Mouse (Mus musculus) liver, postnatal 0 days (tissue): ENCODE results near the gene Ccdc6. TPM values are rescaled to one million over a fixed set of nuclear protein-coding genes. Genes with fewer than 3 reads are reported as not detected.
A peak's percentile ranks its signal among the peaks of the same experiment; 100 is the strongest.

ENCODE experiments used
- ATAC-seq: fragments of 200-750 bp; cut with Nextera tagmentation; 2 replicates; pipeline ENCODE4 v1.8.0; 2017; ENCODE audit warnings: mild to moderate bottlenecking, moderate library complexity
- DNase-seq: peaks from one replicate; pipeline ENCODE4 v3.0.0-alpha.2; 2016
- H3K27ac ChIP-seq: fragments of 300-500 bp; sonication (generic); 2 replicates; pipeline ENCODE4 v1.5.1; 2014; ENCODE audit warnings: antibody characterized with exemption, moderate library complexity, mild to moderate bottlenecking, low read depth
- H3K27me3 ChIP-seq: fragments of 300-500 bp; sonication (generic); 2 replicates; pipeline ENCODE4 v1.6.1; 2014; ENCODE audit warnings: low read length, control low read depth, mixed read lengths; ENCODE audit not compliant: insufficient read depth
- H3K36me3 ChIP-seq: fragments of 300-500 bp; sonication (generic); replicated peaks from 2 replicates; pipeline ENCODE4 v1.6.1; 2014; ENCODE audit warnings: mild to moderate bottlenecking, control low read depth, low read length, moderate library complexity, mixed read lengths; ENCODE audit not compliant: insufficient read depth
- H3K4me1 ChIP-seq: fragments of 300-500 bp; sonication (generic); 2 replicates; pipeline ENCODE4 v1.6.1; 2014; ENCODE audit warnings: antibody characterized with exemption, mild to moderate bottlenecking, control low read depth; ENCODE audit not compliant: insufficient read depth
- H3K4me2 ChIP-seq: fragments of 300-500 bp; sonication (generic); 2 replicates; pipeline ENCODE4 v1.6.1; 2014; ENCODE audit warnings: low read depth, mild to moderate bottlenecking, low read length, moderate library complexity, mixed read lengths
- H3K4me3 ChIP-seq: fragments of 300-500 bp; sonication (generic); 2 replicates; pipeline ENCODE4 v1.5.1; 2014; ENCODE audit warnings: low read depth, low read length
- H3K9ac ChIP-seq: fragments of 300-500 bp; sonication (generic); replicated peaks from 2 replicates; pipeline ENCODE4 v1.6.1; 2014; ENCODE audit warnings: mild to moderate bottlenecking, moderate library complexity
- H3K9me3 ChIP-seq: fragments of 300-500 bp; sonication (generic); 2 replicates; pipeline ENCODE4 v1.6.1; 2016; ENCODE audit warnings: mild to moderate bottlenecking, control low read depth, low read length, mixed read lengths
- CTCF ChIP-seq: sonication (generic); IDR thresholded peaks from 2 replicates; pipeline ENCODE4 v1.5.1; 2016; ENCODE audit warnings: antibody characterized with exemption, low read depth
- EP300 ChIP-seq: IDR thresholded peaks from 2 replicates; pipeline ENCODE4 v1.6.1; 2016; ENCODE audit warnings: antibody characterized with exemption, low read depth, mild to moderate bottlenecking
- WGBS: fragments of 180-500 bp; shearing (Covaris S2); extraction: QIAGEN DNeasy Blood & Tissue Kit; methylation state at CpG from one replicate; pipeline ENCODE4 v1.1.7; 2014; ENCODE audit not compliant: insufficient replicate concordance; 5-methylcytosine and 5-hydroxymethylcytosine counted together
- polyA plus RNA-seq: library from polyadenylated mRNA; unstranded; fragments of >200 nt; fragmentation: Nextera tagmentation; extraction: Ambion mirVana; gene quantifications from 2 replicates; pipeline ENCODE4 v1.2.1, GENCODE M21; 2015

Gene Ccdc6
- polyA plus RNA-seq, 1 experiment from 2014 or later, result 6.3 TPM

DNA sequence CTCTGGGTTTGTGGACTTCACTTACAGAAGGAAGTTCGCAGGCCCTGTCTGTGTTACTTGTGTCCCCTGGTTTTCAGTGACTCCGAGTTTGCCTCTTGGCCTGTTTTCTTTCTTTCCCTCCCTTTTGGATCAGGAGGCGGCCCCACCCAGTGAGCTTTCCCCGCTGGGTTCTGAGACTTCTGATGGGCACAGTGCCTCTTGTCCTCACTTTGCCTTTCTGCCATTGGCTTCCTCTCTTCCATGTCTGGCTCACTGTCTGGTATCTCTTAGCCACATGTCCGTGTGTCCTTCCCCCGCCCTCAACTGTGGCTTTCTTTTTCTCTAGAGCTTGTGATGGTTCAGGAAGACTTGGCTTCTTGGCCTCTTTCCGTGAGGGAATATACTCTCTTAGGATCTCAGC, 13.9 kb downstream of the Ccdc6 start:
- H3K4me3 ChIP-seq, result no peak overlapping the region
- H3K4me2 ChIP-seq, result no peak overlapping the region
- no peaks in the 10 kb centered on the region for H3K27me3 ChIP-seq
- H3K36me3 ChIP-seq, result no peaks in the 10 kb centered on the region; the same call in 1 of the 2 replicates
- no peak overlapping the region for H3K9ac ChIP-seq
- TF ChIP-seq CTCF, result no peak
- no peak for TF ChIP-seq EP300
- DNase-seq, result no peak
- 69% methylated on average over 7 of the region's 7 CpGs for WGBS
- ATAC-seq, result no peak
- peaks cover 15% of the 10 kb centered on the region for H3K4me1 ChIP-seq
- no peak overlapping the region for H3K27ac ChIP-seq
- H3K9me3 ChIP-seq, result no peaks in the 10 kb centered on the region

DNA sequence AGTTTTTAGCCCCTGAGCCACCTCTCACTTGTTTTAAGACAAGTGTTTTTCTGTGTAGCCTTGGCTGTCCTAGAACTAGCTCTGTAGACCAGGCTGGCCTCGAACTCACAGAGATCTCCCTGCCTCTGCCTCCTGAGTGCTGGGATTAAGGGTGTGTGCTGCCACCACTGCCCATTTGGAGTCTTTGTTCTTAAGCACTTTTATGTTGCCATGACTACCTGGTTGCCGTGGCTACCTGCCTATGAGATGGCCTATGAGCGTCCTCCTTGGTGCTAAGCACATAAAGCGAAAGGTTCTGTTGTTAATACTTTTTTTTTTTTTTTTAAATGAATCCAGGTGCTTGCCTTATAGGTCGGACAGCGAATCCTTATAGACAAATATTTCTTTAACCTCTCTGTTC, 14.7 kb downstream of the Ccdc6 start:
- TF ChIP-seq CTCF, result no peak
- TF ChIP-seq EP300, result no peak
- Histone ChIP-seq H3K27me3 (no peaks in the 10 kb centered on the region), H3K4me3 (no peak overlapping the region), H3K4me2 (no peak overlapping the region), H3K9ac (no peak overlapping the region), H3K27ac (no peak overlapping the region), H3K36me3 (no peaks in the 10 kb centered on the region), H3K9me3 (no peaks in the 10 kb centered on the region), H3K4me1 (peaks cover 15% of the 10 kb centered on the region)
- ATAC-seq (no peak), DNase-seq (no peak)
- WGBS, result 91% methylated on average over 6 of the region's 6 CpGs

DNA sequence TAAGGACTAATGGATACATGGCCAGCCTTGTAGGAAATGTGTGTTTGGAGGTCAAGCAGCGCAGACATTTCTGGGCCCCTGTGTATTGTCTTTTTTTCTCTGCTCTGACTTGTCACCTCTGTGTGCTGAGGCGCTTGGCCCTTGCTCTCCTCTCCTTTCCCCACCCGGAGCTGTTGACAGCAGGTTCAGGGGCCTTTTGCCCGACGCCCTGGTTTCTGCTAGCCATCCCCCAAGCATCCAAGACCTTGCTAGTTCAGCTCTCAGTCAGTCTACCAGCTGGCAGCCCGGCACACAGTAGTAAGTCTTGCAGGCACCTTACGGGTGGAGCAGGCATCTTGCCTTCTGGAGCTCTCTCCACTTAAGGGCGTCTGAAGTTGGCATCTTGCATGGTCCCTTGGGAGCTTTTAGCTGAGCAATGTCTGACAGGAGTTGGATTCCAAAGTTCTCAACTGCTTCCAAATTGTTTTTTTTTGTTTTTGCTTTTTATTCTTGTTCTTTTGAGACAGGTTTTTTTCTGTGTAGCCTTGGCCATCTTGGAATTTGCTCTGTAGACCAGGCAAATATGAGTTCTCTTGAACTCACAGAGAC, 17.2 kb downstream of the Ccdc6 start:
- Histone ChIP-seq H3K27me3 (no peaks in the 10 kb centered on the region), H3K4me1 (peaks cover 21% of the 10 kb centered on the region), H3K27ac (no peak overlapping the region), H3K4me3 (no peak overlapping the region), H3K4me2 (no peak overlapping the region), H3K36me3 (no peaks in the 10 kb centered on the region), H3K9ac (no peak overlapping the region), H3K9me3 (no peaks in the 10 kb centered on the region)
- TF ChIP-seq EP300, result no peak
- no peak for TF ChIP-seq CTCF
- DNase-seq, result no peak
- ATAC-seq, result no peak
- WGBS, result 89% methylated on average over 8 of the region's 8 CpGs

GRCm38 (mm10) chr10:70116454-70116853, 19.5 kb downstream of the Ccdc6 start:
- Histone ChIP-seq H3K4me3 (no peak overlapping the region), H3K9me3 (no peaks in the 10 kb centered on the region), H3K27ac (no peak overlapping the region), H3K9ac (no peak overlapping the region), H3K36me3 (no peaks in the 10 kb centered on the region), H3K4me2 (no peak overlapping the region), H3K4me1 (peaks cover 33% of the 10 kb centered on the region), H3K27me3 (no peaks in the 10 kb centered on the region)
- DNase-seq, result no peak
- no peak for ATAC-seq
- 87% methylated on average over 7 of the region's 7 CpGs for whole genome bisulfite sequencing
- TF ChIP-seq EP300 (no peak), CTCF (no peak)

GRCm38 (mm10) chr10:70119451-70119850, 22.5 kb downstream of the Ccdc6 start:
- H3K9me3 ChIP-seq, result no peaks in the 10 kb centered on the region
- no peak overlapping the region for H3K27ac ChIP-seq
- peak overlapping the region; percentile 55 for H3K4me2 ChIP-seq
- 37% methylated on average over 9 of the region's 9 CpGs for WGBS
- TF ChIP-seq EP300, result no peak
- no peak for TF ChIP-seq CTCF
- peaks cover 38% of the 10 kb centered on the region for H3K4me1 ChIP-seq
- no peak overlapping the region for H3K4me3 ChIP-seq
- no peak for ATAC-seq
- DNase-seq, result no peak
- H3K9ac ChIP-seq, result no peak overlapping the region
- no peaks in the 10 kb centered on the region for H3K27me3 ChIP-seq
- H3K36me3 ChIP-seq, result no peaks in the 10 kb centered on the region

- WGBS, result 22% methylated on average over 9 of the region's 9 CpGs
- Histone ChIP-seq H3K4me1 (peaks cover 41% of the 10 kb centered on the region), H3K36me3 (no peaks in the 10 kb centered on the region), H3K27ac (peak overlapping the region; percentile 66; the same call in 1 of the 2 replicates), H3K9ac (0 out of 2 replicates have a peak overlapping the region, but pooled peaks have one; percentile 45), H3K4me2 (peak overlapping the region; percentile 55), H3K27me3 (no peaks in the 10 kb centered on the region), H3K4me3 (no peak overlapping the region), H3K9me3 (no peaks in the 10 kb centered on the region)
- DNase-seq, result no peak
- TF ChIP-seq EP300 (no peak), CTCF (no peak)
- peak; percentile 40 for ATAC-seq
Measured at GRCm38 (mm10) chr10:70119851-70120370, 23.0 kb downstream of the Ccdc6 start.
